Mouse (Mus musculus): ENCODE measurements around the gene Cdk18. TPM values are rescaled to one million over a fixed set of nuclear protein-coding genes. Genes with fewer than 3 reads are reported as not detected.

Cdk18 gene
- polyA plus RNA-seq, 1 experiment from 2014 or later = 9.3 TPM

GRCm38 (mm10) chr1:132085181-132086049 lies 54.1 kb downstream of the Cdk18 start:
- H3K27ac ChIP-seq (ENCODE audit: low read length) = no peak overlapping the region
- H3K9me3 ChIP-seq (ENCODE audit: low read length) = peaks cover 2% of the 10 kb centered on the region; the same call in 1 of the 2 replicates
- no peaks in the 10 kb centered on the region for H3K4me1 ChIP-seq (ENCODE audit: insufficient read depth, low read length)
- no peak overlapping the region for H3K4me3 ChIP-seq (ENCODE audit: low read length)
- no peak overlapping the region for H3K4me2 ChIP-seq (replicated peaks; ENCODE audit: low read depth, low read length)
- 53% methylated on average over 7 of the region's 7 CpGs for WGBS
- H3K9ac ChIP-seq (replicated peaks; ENCODE audit: low read length) = no peak overlapping the region
- H3K27me3 ChIP-seq (ENCODE audit: insufficient read depth, low read length) = no peaks in the 10 kb centered on the region
- H3K36me3 ChIP-seq (ENCODE audit: insufficient read depth, low read length) = no peaks in the 10 kb centered on the region
- peak; percentile 65 for ATAC-seq (ENCODE audit: low FRiP score, low TSS enrichment)

GRCm38 (mm10) chr1:132078413-132078812 lies 61.1 kb downstream of the Cdk18 start:
- Histone ChIP-seq H3K9ac (replicated peaks; ENCODE audit: low read length) (no peak overlapping the region), H3K4me2 (replicated peaks; ENCODE audit: low read depth, low read length) (no peak overlapping the region), H3K9me3 (ENCODE audit: low read length) (peaks cover 2% of the 10 kb centered on the region; the same call in 1 of the 2 replicates), H3K4me3 (ENCODE audit: low read length) (no peak overlapping the region), H3K4me1 (ENCODE audit: insufficient read depth, low read length) (no peaks in the 10 kb centered on the region), H3K27me3 (ENCODE audit: insufficient read depth, low read length) (no peaks in the 10 kb centered on the region), H3K36me3 (ENCODE audit: insufficient read depth, low read length) (no peaks in the 10 kb centered on the region), H3K27ac (ENCODE audit: low read length) (no peak overlapping the region)
- 84% methylated on average over 2 of the region's 2 CpGs for WGBS
- no peak for ATAC-seq (ENCODE audit: low FRiP score, low TSS enrichment)

GRCm38 (mm10) chr1:132075576-132075975 lies 63.9 kb downstream of the Cdk18 start:
- H3K27ac ChIP-seq (ENCODE audit: low read length) = no peak overlapping the region
- no peaks in the 10 kb centered on the region for H3K36me3 ChIP-seq (ENCODE audit: insufficient read depth, low read length)
- H3K4me1 ChIP-seq (ENCODE audit: insufficient read depth, low read length) = 0 out of 2 replicates have a peak, but pooled peaks cover 3% of the 10 kb centered on the region
- no peaks in the 10 kb centered on the region for H3K27me3 ChIP-seq (ENCODE audit: insufficient read depth, low read length)
- no peak overlapping the region for H3K4me2 ChIP-seq (replicated peaks; ENCODE audit: low read depth, low read length)
- H3K4me3 ChIP-seq (ENCODE audit: low read length) = no peak overlapping the region
- WGBS = 85% methylated on average over 10 of the region's 10 CpGs
- no peaks in the 10 kb centered on the region for H3K9me3 ChIP-seq (ENCODE audit: low read length)
- ATAC-seq (ENCODE audit: low FRiP score, low TSS enrichment) = no peak
- H3K9ac ChIP-seq (replicated peaks; ENCODE audit: low read length) = no peak overlapping the region

GRCm38 (mm10) chr1:132070659-132071058 lies 68.8 kb downstream of the Cdk18 start:
- H3K4me1 ChIP-seq (ENCODE audit: insufficient read depth, low read length) = peaks cover 9% of the 10 kb centered on the region
- no peaks in the 10 kb centered on the region for H3K36me3 ChIP-seq (ENCODE audit: insufficient read depth, low read length)
- no peak overlapping the region for H3K27ac ChIP-seq (ENCODE audit: low read length)
- peaks cover 31% of the 10 kb centered on the region for H3K27me3 ChIP-seq (ENCODE audit: insufficient read depth, low read length)
- H3K9ac ChIP-seq (replicated peaks; ENCODE audit: low read length) = no peak overlapping the region
- WGBS = 93% methylated on average over 3 of the region's 3 CpGs
- no peaks in the 10 kb centered on the region for H3K9me3 ChIP-seq (ENCODE audit: low read length)
- no peak overlapping the region for H3K4me3 ChIP-seq (ENCODE audit: low read length)
- H3K4me2 ChIP-seq (replicated peaks; ENCODE audit: low read depth, low read length) = no peak overlapping the region
- ATAC-seq (ENCODE audit: low FRiP score, low TSS enrichment) = no peak

GRCm38 (mm10) chr1:132069436-132069835 lies 70.0 kb downstream of the Cdk18 start:
- Histone ChIP-seq H3K36me3 (ENCODE audit: insufficient read depth, low read length) (no peaks in the 10 kb centered on the region), H3K27ac (ENCODE audit: low read length) (no peak overlapping the region), H3K9ac (replicated peaks; ENCODE audit: low read length) (no peak overlapping the region), H3K4me3 (ENCODE audit: low read length) (no peak overlapping the region), H3K27me3 (ENCODE audit: insufficient read depth, low read length) (peaks cover 36% of the 10 kb centered on the region), H3K4me1 (ENCODE audit: insufficient read depth, low read length) (peaks cover 9% of the 10 kb centered on the region), H3K4me2 (replicated peaks; ENCODE audit: low read depth, low read length) (no peak overlapping the region), H3K9me3 (ENCODE audit: low read length) (no peaks in the 10 kb centered on the region)
- 88% methylated on average over 8 of the region's 8 CpGs for WGBS
- ATAC-seq (ENCODE audit: low FRiP score, low TSS enrichment) = no peak

- peak within 1 kb of the TSS; percentile 52 for H3K4me3 ChIP-seq (ENCODE audit: low read length)
- H3K4me2 ChIP-seq (replicated peaks; ENCODE audit: low read depth, low read length) = peak within 1 kb of the TSS; percentile 90
- no peaks in the 10 kb centered on the region for H3K9me3 ChIP-seq (ENCODE audit: low read length)
- WGBS = 3% methylated on average over 57 of the region's 80 CpGs
- peaks cover 10% of the 10 kb centered on the region for H3K4me1 ChIP-seq (ENCODE audit: insufficient read depth, low read length)
- no peak within 1 kb of the TSS for H3K27ac ChIP-seq (ENCODE audit: low read length)
- peaks cover 36% of the 10 kb centered on the region for H3K27me3 ChIP-seq (ENCODE audit: insufficient read depth, low read length)
- H3K36me3 ChIP-seq (ENCODE audit: insufficient read depth, low read length) = no peaks in the 10 kb centered on the region
- ATAC-seq (ENCODE audit: low FRiP score, low TSS enrichment) = peak; percentile 86; the same call in 1 of the 2 replicates
- H3K9ac ChIP-seq (replicated peaks; ENCODE audit: low read length) = peak within 1 kb of the TSS; percentile 67
These were observed 71.9 kb downstream of the Cdk18 start, which contains the start of gene Mfsd4a for GRCm38 (mm10) chr1:132067261-132068255. TSS of gene Mfsd4a (minus strand) at chr1:132068062.

- H3K4me1 ChIP-seq (ENCODE audit: insufficient read depth, low read length) = peaks cover 19% of the 10 kb centered on the region
- WGBS = 84% methylated on average over 8 of the region's 8 CpGs
- H3K9me3 ChIP-seq (ENCODE audit: low read length) = no peaks in the 10 kb centered on the region
These were observed 73.9 kb downstream of the Cdk18 start for GRCm38 (mm10) chr1:132065475-132066172.

GRCm38 (mm10) chr1:132065001-132065400 lies 74.5 kb downstream of the Cdk18 start:
- ATAC-seq (ENCODE audit: low FRiP score, low TSS enrichment) = no peak
- Histone ChIP-seq H3K4me1 (ENCODE audit: insufficient read depth, low read length) (peaks cover 23% of the 10 kb centered on the region), H3K9ac (replicated peaks; ENCODE audit: low read length) (no peak overlapping the region), H3K4me3 (ENCODE audit: low read length) (no peak overlapping the region), H3K4me2 (replicated peaks; ENCODE audit: low read depth, low read length) (no peak overlapping the region), H3K27ac (ENCODE audit: low read length) (no peak overlapping the region), H3K9me3 (ENCODE audit: low read length) (no peaks in the 10 kb centered on the region), H3K27me3 (ENCODE audit: insufficient read depth, low read length) (peaks cover 34% of the 10 kb centered on the region), H3K36me3 (ENCODE audit: insufficient read depth, low read length) (no peaks in the 10 kb centered on the region)
- WGBS = 64% methylated on average over 1 of the region's 1 CpGs

More at GRCm38 (mm10) chr1:132065475-132066172, 73.9 kb downstream of the Cdk18 start:
- no peak overlapping the region for H3K4me2 ChIP-seq (replicated peaks; ENCODE audit: low read depth, low read length)
- H3K4me3 ChIP-seq (ENCODE audit: low read length) = no peak overlapping the region
- ATAC-seq (ENCODE audit: low FRiP score, low TSS enrichment) = no peak
- H3K27ac ChIP-seq (ENCODE audit: low read length) = no peak overlapping the region
- peaks cover 36% of the 10 kb centered on the region for H3K27me3 ChIP-seq (ENCODE audit: insufficient read depth, low read length)
- H3K36me3 ChIP-seq (ENCODE audit: insufficient read depth, low read length) = no peaks in the 10 kb centered on the region
- no peak overlapping the region for H3K9ac ChIP-seq (replicated peaks; ENCODE audit: low read length)

GRCm38 (mm10) chr1:132063096-132063495 lies 76.4 kb downstream of the Cdk18 start:
- Histone ChIP-seq H3K27ac (ENCODE audit: low read length) (no peak overlapping the region), H3K36me3 (ENCODE audit: insufficient read depth, low read length) (no peaks in the 10 kb centered on the region), H3K4me3 (ENCODE audit: low read length) (no peak overlapping the region), H3K4me1 (ENCODE audit: insufficient read depth, low read length) (peaks cover 24% of the 10 kb centered on the region), H3K27me3 (ENCODE audit: insufficient read depth, low read length) (peaks cover 17% of the 10 kb centered on the region; the same call in 1 of the 2 replicates), H3K9me3 (ENCODE audit: low read length) (no peaks in the 10 kb centered on the region), H3K4me2 (replicated peaks; ENCODE audit: low read depth, low read length) (no peak overlapping the region), H3K9ac (replicated peaks; ENCODE audit: low read length) (no peak overlapping the region)
- WGBS = 45% methylated on average over 4 of the region's 4 CpGs
- ATAC-seq (ENCODE audit: low FRiP score, low TSS enrichment) = no peak
